Comparison of ENCODE assay signal across 22 mouse cellular contexts in genomic region chr3:141581892-141582214, GRCm38 (mm10).
DNase-seq lines count a peak whose midpoint lies in the region; ATAC-seq and TF ChIP-seq lines count a peak whose summit lies in the region.
"Had no signal": no experiment of that assay in that cellular context is flagged by ENCODE, and none has a peak within 500 bp of the region (broad histone marks: within the 10 kb centered on the region; RNA-seq: fewer than 3 reads in every experiment).

No protein-coding gene starts in this region.

- H3K4me1 ChIP-seq in intestine, embryonic 14.5 days (replicated peaks; ENCODE audit: control insufficient read depth, insufficient read depth, low read length) = no peaks in the 10 kb centered on the region
- no peaks in the 10 kb centered on the region; the same call in 1 of the 2 replicates for H3K4me1 ChIP-seq in intestine, embryonic 15.5 days (replicated peaks)
- H3K4me1 ChIP-seq in E14TG2a.4 (replicated peaks; ENCODE audit: low read depth, low read length) = no peaks in the 10 kb centered on the region
- peaks cover 22% of the 10 kb centered on the region for H3K4me1 ChIP-seq in limb, embryonic 10.5 days
- H3K4me1 ChIP-seq: heart, embryonic 15.5 days had no signal

- peak overlapping the region; percentile 5; the same call in 1 of the 2 replicates for H3K27ac ChIP-seq in intestine, embryonic 14.5 days (ENCODE audit: low read depth)
- no peak overlapping the region for H3K27ac ChIP-seq in intestine, embryonic 15.5 days
- peak overlapping the region; percentile 48; the same call in 1 of the 2 replicates for H3K27ac ChIP-seq in limb, embryonic 10.5 days
- H3K27ac ChIP-seq: embryonic facial prominence, embryonic 13.5 days; heart, adult 2 months; heart, embryonic 15.5 days; hindbrain, embryonic 15.5 days had no signal

- no peaks in the 10 kb centered on the region for H3K9me3 ChIP-seq in intestine, embryonic 14.5 days (ENCODE audit: control insufficient read depth, low read length)
- no peaks in the 10 kb centered on the region for H3K9me3 ChIP-seq in intestine, embryonic 15.5 days
- no peaks in the 10 kb centered on the region for H3K9me3 ChIP-seq in E14TG2a.4 (ENCODE audit: low read length)
- no peaks in the 10 kb centered on the region for H3K9me3 ChIP-seq in limb, embryonic 10.5 days (replicated peaks)
- H3K9me3 ChIP-seq: embryonic facial prominence, embryonic 13.5 days; heart, embryonic 15.5 days; hindbrain, embryonic 15.5 days had no signal

- no peaks in the 10 kb centered on the region for H3K36me3 ChIP-seq in intestine, embryonic 14.5 days (ENCODE audit: control insufficient read depth, insufficient read depth, low read length)
- H3K36me3 ChIP-seq in intestine, embryonic 15.5 days = no peaks in the 10 kb centered on the region
- H3K36me3 ChIP-seq in E14TG2a.4 (ENCODE audit: insufficient read depth, low read length) = no peaks in the 10 kb centered on the region
- H3K36me3 ChIP-seq in limb, embryonic 10.5 days = no peaks in the 10 kb centered on the region
- H3K36me3 ChIP-seq: embryonic facial prominence, embryonic 13.5 days; heart, embryonic 15.5 days; hindbrain, embryonic 15.5 days had no signal

- no peak overlapping the region for H3K4me3 ChIP-seq in intestine, embryonic 14.5 days (ENCODE audit: low read depth, low read length)
- no peak overlapping the region for H3K4me3 ChIP-seq in intestine, embryonic 15.5 days (replicated peaks)
- H3K4me3 ChIP-seq in E14TG2a.4 (replicated peaks; ENCODE audit: low read length) = 0 out of 2 replicates have a peak overlapping the region, but pooled peaks have one; percentile 27
- no peak overlapping the region for H3K4me3 ChIP-seq in limb, embryonic 10.5 days
- H3K4me3 ChIP-seq: embryonic facial prominence, embryonic 13.5 days; heart, adult 2 months; heart, embryonic 15.5 days; hindbrain, embryonic 15.5 days had no signal

- H3K4me2 ChIP-seq in intestine, embryonic 14.5 days (ENCODE audit: low read length) = no peak overlapping the region
- H3K4me2 ChIP-seq in intestine, embryonic 15.5 days (replicated peaks) = no peak overlapping the region
- H3K4me2 ChIP-seq: embryonic facial prominence, embryonic 13.5 days; heart, embryonic 11.5 days; heart, embryonic 15.5 days; hindbrain, embryonic 15.5 days had no signal

- DNase-seq in cerebellum, adult 9-11 months = peak; percentile 0
- no peak for DNase-seq in cerebellum, adult 8-10 months
- no peak for DNase-seq in intestine, embryonic 14.5 days (ENCODE audit: low spot score)
- no peak for DNase-seq in limb, embryonic 10.5 days (ENCODE audit: low spot score)
- no peak for DNase-seq in spleen, postnatal 36 days (ENCODE audit: low spot score in 2 of 2)
- DNase-seq in frontal cortex, postnatal 36 days (ENCODE audit: low spot score in 2 of 2) = no peak
- DNase-seq: adrenal gland, postnatal 10 days; B cell, adult 2 months; cerebellum, adult 11 months; cerebellum, adult 9-10 months; cerebellum, postnatal 36 days; gastrocnemius, postnatal 14 days; heart, adult 2 months; heart, postnatal 14 days had no signal

- no peaks in the 10 kb centered on the region for H3K27me3 ChIP-seq in intestine, embryonic 14.5 days (replicated peaks; ENCODE audit: control insufficient read depth, insufficient read depth, low read length)
- no peaks in the 10 kb centered on the region for H3K27me3 ChIP-seq in intestine, embryonic 15.5 days (replicated peaks)
- H3K27me3 ChIP-seq in E14TG2a.4 (ENCODE audit: insufficient read depth, low read length) = no peaks in the 10 kb centered on the region
- H3K27me3 ChIP-seq in limb, embryonic 10.5 days (ENCODE audit: low read depth, poor library complexity, severe bottlenecking) = no peaks in the 10 kb centered on the region
- H3K27me3 ChIP-seq: embryonic facial prominence, embryonic 13.5 days; heart, embryonic 15.5 days; Patski had no signal

- H3K9ac ChIP-seq in intestine, embryonic 14.5 days (ENCODE audit: low read length) = no peak overlapping the region
- no peak overlapping the region for H3K9ac ChIP-seq in intestine, embryonic 15.5 days
- H3K9ac ChIP-seq: embryonic facial prominence, embryonic 13.5 days; heart, embryonic 15.5 days; hindbrain, embryonic 15.5 days had no signal

- no peak for ATAC-seq in intestine, embryonic 14.5 days (replicated peaks; ENCODE audit: low FRiP score, low TSS enrichment, low read depth)
- no peak for ATAC-seq in intestine, embryonic 15.5 days
- ATAC-seq: CD4-positive, CD25-positive, alpha-beta regulatory T cell, adult 4 months; Patski had no signal

- TF ChIP-seq CTCF in E14TG2a.4 (conservative IDR thresholded peaks at IDR 0.05; ENCODE audit: low read length) = no peak
